Mouse (Mus musculus) mature B cell (primary cell): ENCODE measurements around the gene Hamp2.
"Not testable (repeated sequence)": the region's sequence is repeated elsewhere in the genome, so short reads cannot be mapped to it uniquely, and the experiment has no call there.

Source experiments
- in situ Hi-C: fragments of 300-500 bp; cut with MboI; formaldehyde crosslinking; loops from 2 replicates; pipeline ENCODE4 v1.14.3; 2019

The Hamp2 gene

GRCm38 (mm10) chr7:30953459-30953858 lies 29.0 kb upstream of the Hamp2 start:
- in situ Hi-C loops = no loop called here

DNA sequence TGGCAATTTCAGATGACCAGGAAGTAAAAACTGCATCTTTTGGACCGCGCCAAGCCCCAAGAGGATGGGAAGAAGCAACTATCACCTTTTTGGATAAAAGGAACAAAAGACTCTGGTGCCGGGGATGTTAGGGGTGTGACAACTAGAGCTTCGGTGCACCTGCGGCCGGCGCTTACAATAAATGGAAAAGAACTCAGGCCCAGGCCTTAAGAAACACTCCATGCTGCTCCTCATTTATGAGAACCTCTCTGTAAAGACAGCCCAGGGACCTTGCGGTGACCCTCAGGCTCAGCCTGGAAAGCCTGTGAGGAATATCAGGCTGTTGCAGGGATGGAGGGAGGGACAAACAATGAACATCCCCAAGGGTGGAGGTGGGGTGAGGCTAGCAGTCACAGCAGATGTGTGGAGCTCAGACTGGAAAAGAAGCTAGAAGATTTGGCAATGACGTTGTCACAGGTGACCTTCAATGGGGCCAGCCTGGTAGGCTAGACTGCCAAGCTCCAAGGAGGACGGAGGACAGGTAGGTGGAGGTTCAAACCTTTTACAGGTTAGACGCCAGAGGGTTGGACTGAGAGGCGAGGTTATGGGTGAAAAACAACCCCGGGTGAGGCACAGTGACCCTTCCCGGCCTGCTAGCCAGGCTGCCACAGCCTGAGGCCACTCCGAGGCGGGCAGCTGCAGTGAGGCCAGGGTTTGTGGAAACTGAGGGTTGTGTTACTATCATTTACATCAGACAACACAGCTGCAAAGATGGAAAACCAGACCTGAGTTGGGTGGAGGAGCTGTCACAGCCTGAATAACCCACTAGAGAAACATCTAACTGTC lies 28.2 kb upstream of the Hamp2 start:
- in situ Hi-C loops = no loop called here

DNA sequence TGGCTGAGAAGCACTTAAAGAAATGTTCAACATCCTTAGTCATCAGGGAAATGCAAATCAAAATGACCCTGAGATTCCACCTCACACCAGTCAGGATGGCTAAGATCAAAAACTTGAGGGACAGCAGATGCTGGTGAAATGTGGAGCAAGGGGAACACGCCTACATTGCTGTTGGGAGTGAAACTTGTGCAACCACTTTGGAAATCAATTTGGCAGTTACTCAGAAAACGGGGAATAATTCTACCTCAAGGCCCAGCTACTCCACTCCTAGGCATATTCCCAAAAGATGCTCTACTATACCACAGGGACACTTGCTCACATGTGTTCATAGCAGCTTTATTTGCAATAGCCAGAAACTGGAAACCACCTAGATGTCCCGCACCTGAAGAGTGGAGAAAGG lies 25.4 kb upstream of the Hamp2 start:
- in situ Hi-C loops = not testable (repeated sequence)

- in situ Hi-C loops = no loop called here
These were observed 21.4 kb upstream of the Hamp2 start for GRCm38 (mm10) chr7:30945876-30946275.

- in situ Hi-C loops = not testable (repeated sequence)
These were observed 21.0 kb upstream of the Hamp2 start for GRCm38 (mm10) chr7:30945466-30945865.

DNA sequence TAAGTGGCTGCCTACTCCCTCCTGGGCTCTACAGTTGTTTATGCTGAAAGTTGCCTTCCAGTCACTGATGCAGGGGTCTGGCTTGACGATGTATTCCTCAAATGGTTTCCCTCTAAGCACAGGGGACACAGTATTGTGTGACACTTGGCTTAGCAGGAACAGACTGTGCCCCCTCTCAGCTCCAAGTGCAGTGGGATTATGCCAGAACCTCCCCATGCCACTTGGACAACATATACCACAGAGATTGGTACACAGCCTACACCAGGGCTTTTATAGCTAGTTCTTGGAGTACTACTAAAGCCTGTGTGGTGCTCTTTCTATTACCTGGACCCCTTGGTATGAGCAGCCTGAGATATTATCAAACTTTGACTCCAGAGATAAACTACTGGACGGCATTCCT lies 20.2 kb upstream of the Hamp2 start:
- in situ Hi-C loops = not testable (repeated sequence)

DNA sequence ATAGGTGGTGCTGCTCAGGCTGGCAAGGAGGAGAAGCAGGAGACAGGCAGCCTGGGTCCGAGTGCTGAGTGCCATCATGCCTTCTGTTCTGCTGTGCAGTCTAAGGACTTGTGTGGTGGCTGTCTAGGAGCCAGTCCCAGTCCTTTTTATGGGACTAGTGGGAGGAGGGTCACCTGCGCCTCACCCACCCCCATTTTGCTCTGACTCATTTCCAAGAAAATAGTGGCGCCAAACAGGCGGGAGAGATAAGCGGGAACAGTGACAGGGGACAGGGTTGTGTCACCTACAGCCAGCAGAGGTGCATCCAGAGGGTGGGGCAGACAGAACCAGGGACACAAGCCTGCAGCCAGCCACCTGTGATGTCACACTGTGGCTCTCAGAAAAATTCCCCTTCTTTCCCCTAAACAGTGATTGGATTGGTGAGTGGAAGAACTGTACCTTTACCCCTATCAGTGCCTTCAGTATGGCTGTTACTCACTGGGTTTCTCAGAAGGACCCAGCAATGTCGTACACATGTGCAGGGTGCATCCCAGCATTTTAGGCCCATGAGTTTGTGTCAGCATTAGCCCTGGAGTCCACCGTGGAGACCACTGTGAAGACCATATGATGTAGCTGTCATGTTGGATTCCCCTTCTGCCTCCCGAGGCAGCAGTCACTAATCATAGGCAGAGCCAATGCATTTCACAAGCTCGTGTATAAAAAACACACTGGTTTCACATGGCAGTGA lies 19.6 kb upstream of the Hamp2 start, which contains the start of gene Hamp:
Gene Hamp, minus strand, starts transcription at position 124 of the 727 bp plus-strand sequence.
- in situ Hi-C loops = no loop called here

DNA sequence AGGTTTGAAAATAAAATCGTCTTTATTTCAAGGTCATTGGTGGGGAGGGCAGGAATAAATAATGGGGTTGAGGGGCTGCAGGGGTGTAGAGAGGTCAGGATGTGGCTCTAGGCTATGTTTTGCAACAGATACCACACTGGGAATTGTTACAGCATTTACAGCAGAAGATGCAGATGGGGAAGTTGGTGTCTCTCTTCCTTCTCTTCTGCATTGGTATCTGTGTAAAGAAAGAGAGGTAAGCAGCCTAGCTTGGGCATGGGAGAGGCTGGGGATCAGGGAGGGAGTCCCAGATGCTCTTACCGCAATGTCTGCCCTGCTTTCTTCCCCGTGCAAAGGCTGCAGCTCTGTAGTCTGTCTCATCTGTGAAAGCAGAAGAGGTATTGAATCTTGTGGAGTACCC lies 17.9 kb upstream of the Hamp2 start:
- in situ Hi-C loops = not testable (repeated sequence)

DNA sequence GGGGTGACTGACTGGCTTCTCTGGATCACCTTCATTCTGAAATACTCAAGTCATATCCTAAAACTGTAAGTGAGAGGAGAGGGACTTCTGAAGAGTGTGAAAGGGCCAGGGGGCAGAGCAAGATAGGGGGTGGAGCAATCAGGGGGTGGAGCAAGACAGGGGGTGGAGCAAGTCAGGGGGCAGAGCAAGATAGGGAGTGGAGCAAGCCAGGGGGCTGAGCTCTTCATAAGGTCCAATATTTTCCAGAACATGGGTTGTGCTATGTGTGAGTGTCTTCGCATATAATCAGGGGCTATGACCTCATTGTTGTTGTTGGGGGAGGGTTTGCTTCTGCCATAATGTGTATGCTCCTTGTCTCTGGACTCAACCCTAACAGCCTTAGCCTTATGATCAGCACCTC lies 15.6 kb upstream of the Hamp2 start:
- in situ Hi-C loops = not testable (repeated sequence)

- in situ Hi-C loops = not testable (repeated sequence)
These were observed 11.1 kb upstream of the Hamp2 start for GRCm38 (mm10) chr7:30935422-30936099.

DNA sequence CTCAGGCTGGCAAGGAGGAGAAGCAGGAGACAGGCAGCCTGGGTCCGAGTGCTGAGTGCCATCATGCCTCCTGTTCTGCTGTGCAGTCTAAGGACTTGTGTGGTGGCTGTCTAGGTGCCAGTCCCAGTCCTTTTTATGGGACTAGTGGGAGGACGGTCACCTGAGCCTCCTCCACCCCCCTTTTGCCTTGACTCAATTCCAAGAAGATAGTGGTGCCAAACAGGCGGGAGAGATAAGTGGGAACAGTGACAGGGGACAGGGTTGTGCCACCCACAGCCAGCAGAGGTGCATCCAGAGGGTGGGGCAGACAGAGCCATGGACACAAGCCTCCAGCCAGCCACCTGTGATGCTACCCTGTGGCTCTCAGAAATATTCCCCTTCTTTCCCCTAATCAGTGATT lies 410 bp downstream of the Hamp2 start:
- in situ Hi-C loops = no loop called here

DNA sequence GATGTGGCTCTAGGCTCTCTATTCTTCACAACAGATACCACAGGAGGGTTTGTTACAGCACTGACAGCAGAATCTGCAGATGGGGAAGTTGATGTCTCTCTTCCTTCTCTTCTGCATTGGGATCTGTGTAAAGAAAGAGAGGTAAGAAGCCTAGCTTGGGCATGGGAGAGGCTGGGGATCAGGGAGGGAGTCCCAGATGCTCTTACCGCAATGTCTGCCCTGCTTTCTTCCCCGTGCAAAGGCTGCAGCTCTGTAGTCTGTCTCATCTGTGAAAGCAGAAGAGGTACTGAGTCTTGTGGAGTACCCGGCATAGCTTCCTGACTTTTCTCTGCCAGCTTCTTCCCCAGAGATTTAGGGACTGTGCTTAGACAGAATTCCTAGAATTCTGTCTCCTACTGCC lies 2.0 kb downstream of the Hamp2 start:
- in situ Hi-C loops = not testable (repeated sequence)

- in situ Hi-C loops = no loop called here
These were observed 4.3 kb downstream of the Hamp2 start for GRCm38 (mm10) chr7:30920217-30920616.

DNA sequence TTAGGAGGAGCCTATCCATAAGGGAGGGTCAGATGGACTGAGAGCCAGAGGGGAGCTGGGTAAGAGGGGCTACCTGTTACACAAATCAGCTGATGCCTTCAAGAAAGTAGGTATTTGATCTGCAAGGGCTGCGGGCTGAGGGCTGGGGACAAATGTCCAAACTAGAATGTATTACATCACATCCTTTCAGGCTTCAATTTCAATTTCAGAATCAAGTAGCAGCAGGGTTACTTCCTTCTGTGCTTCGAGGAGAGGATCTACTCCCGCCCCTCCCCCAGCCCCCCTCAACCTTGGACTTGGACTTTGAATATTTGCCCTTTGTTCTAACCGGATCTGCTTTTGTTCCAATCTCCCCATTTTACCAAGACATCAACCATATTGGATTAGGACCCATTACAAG lies 7.3 kb downstream of the Hamp2 start:
- in situ Hi-C loops = no loop called here

DNA sequence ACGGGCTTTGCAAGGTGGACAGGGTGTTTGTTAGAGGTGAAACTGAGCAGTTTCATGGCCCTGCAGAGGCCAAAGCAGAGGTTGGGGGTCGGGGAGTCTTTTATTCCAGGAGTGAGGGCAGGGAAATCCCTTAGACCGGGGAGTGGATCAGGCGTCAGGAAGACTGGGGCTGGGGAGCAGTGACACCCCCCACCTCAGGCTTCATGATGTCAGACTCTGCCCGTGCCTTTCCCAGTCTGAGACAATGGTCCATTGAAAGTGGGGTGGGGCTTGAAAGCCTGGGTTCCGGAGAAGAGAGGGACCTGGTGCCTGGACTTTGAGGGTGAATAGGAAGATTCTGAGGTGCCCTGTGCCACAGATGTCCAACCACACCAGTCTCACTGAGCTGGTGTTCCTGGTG lies 7.8 kb downstream of the Hamp2 start:
- in situ Hi-C loops = no loop called here

GRCm38 (mm10) chr7:30914732-30915131 lies 9.7 kb downstream of the Hamp2 start, which contains the start of gene Mag:
Gene Mag (minus strand): TSS chr7:30914873.
- in situ Hi-C loops = no loop called here

DNA sequence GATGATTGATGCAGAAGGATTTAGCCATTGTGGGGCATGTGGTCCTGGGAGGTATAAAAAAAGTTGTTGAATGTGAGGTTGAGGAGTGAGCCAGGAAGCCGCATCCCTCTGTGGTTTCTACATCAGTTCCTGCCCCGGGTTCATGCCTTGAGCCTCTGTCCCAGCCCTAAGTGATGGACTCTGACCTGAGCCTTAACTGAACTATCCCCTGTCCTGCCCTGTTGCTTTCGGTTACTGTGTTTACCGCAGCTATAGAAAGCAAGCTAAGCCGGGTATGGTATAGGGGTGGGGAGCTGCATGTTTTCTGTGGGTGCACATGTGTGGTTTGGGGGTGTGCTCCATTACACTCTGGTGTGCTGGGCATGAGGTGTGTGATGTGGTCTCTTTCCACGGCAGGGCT lies 14.7 kb downstream of the Hamp2 start:
- in situ Hi-C loops = no loop called here

DNA sequence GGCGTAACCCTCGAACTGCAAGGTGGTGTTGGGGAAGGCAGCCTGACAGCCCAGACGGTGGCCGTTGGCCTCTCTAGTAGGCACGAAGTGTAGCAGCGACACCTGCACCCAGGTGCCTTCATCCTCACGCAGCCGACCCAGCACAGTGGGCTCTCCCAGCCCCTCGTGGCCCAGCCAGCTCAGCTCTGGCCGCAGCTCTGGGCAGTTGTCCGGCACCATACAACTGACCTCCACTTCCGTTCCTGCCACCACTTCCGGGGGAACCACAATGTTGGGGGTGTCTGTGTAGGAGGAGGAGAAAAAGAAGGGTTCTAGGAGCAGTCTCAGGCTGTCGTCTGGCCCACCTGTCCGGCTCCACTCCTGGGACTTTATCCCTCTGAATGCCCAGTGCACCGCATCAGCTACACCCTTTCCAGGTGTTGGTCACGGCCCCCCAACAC lies 15.5 kb downstream of the Hamp2 start:
- in situ Hi-C loops = no loop called here

- in situ Hi-C loops = no loop called here
These were observed 16.0 kb downstream of the Hamp2 start for GRCm38 (mm10) chr7:30908277-30908991.

GRCm38 (mm10) chr7:30904042-30904441 lies 20.4 kb downstream of the Hamp2 start:
- in situ Hi-C loops = loop anchor here (5.0 kb wide), 1 partner anchor 87 kb away; no protein-coding TSS in a partner anchor

DNA sequence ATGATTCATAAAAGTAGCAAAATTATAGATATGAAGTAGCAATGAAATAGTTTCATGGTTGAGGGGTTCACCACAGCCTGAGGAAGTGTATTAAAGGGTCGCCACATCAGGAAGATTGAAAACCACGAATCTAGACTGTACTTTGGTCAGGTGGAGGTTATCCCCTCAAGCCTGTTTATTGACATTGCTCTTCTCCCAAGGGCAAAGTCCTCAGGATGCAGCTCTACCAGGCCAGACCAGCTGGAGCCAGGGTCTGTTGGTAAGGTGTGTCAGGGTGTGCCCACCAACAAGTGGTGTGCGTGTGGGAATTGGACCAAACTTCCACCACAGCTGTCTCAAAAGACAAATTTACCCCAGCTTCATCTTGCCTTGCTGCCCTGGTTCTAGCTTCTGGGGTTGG lies 29.3 kb downstream of the Hamp2 start:
- in situ Hi-C loops = no loop called here

- in situ Hi-C loops = no loop called here
These were observed 32.0 kb downstream of the Hamp2 start for GRCm38 (mm10) chr7:30892515-30892914.
